Mouse (Mus musculus): ENCODE data around the gene Eva1a. TPM values are rescaled to one million over a fixed set of nuclear protein-coding genes. Genes with fewer than 3 reads are reported as not detected.

Gene Eva1a
- polyA plus RNA-seq, 1 experiment from 2014 or later, result 42.8 TPM

DNA sequence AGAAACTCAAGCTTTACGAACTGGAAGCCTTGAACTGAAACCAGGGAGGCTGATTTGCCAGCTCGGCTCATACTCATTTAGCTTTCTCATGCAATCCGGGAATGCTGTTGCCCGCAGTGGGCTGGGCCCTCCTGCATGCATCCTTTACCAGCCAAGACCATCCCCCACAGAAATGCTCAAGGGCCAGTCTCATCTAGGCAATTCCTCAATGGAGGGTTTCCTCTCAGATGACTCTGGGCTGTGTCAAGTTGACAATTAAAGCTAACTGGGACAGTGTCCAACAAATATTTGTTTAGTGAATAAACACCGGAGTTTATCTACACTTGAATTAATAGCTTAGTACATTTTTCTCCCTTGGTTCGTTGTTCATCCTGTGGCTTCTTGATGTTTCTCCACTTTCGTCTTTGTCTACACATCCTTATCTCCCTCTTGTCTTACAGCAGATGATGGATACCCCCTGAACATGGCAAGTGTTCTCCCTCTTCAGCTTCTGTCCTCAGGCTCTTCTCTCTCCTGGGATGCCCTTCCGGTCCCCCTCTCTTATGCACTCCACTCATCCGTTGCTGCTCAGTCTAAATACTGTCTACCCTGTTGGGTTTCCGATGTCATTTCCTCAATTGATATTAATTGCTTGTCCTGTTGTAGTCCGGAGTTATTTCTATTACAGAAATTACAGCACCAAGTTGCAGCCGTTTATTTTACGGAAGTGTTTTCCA, 92.2 kb downstream of the Eva1a start:
- H3K4me1 ChIP-seq, result peaks cover 10% of the 10 kb centered on the region; the same call in 1 of the 2 replicates
- H3K27ac ChIP-seq, result no peak overlapping the region
- 48% methylated on average over 13 of the region's 13 CpGs for WGBS
- H3K27me3 ChIP-seq, result no peaks in the 10 kb centered on the region
- no peak overlapping the region for H3K4me2 ChIP-seq
- no peaks in the 10 kb centered on the region for H3K36me3 ChIP-seq
- ATAC-seq (replicated peaks; ENCODE audit: low FRiP score), result peak; percentile 50; the same call in 1 of the 2 replicates
- no peaks in the 10 kb centered on the region for H3K9me3 ChIP-seq (replicated peaks)
- no peak overlapping the region for H3K9ac ChIP-seq
- H3K4me3 ChIP-seq (replicated peaks), result no peak overlapping the region

DNA sequence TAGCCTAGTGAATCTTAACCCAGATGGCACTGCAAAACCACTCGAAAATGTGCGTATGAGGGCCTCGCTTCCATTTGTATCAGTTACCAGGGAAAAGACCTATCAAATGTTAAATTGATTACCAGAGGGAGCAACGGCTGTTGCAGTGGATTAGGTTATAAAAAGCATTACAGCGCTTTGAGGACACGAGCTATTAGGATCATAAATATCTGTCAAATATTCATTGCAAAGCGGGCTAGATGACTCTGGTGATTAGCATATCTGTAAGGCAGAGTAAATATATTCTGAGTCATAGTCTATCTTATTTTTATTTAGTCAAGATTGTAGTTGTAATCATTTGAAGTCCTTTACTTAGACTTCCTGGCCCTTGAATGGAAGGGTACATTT, 92.7 kb downstream of the Eva1a start:
- no peak for ATAC-seq (replicated peaks; ENCODE audit: low FRiP score)
- H3K4me3 ChIP-seq (replicated peaks), result no peak overlapping the region
- no peak overlapping the region for H3K9ac ChIP-seq
- no peaks in the 10 kb centered on the region for H3K36me3 ChIP-seq
- H3K9me3 ChIP-seq (replicated peaks), result no peaks in the 10 kb centered on the region
- no peak overlapping the region for H3K27ac ChIP-seq
- peaks cover 10% of the 10 kb centered on the region; the same call in 1 of the 2 replicates for H3K4me1 ChIP-seq
- 42% methylated on average over 7 of the region's 7 CpGs for WGBS
- no peaks in the 10 kb centered on the region for H3K27me3 ChIP-seq
- no peak overlapping the region for H3K4me2 ChIP-seq

DNA sequence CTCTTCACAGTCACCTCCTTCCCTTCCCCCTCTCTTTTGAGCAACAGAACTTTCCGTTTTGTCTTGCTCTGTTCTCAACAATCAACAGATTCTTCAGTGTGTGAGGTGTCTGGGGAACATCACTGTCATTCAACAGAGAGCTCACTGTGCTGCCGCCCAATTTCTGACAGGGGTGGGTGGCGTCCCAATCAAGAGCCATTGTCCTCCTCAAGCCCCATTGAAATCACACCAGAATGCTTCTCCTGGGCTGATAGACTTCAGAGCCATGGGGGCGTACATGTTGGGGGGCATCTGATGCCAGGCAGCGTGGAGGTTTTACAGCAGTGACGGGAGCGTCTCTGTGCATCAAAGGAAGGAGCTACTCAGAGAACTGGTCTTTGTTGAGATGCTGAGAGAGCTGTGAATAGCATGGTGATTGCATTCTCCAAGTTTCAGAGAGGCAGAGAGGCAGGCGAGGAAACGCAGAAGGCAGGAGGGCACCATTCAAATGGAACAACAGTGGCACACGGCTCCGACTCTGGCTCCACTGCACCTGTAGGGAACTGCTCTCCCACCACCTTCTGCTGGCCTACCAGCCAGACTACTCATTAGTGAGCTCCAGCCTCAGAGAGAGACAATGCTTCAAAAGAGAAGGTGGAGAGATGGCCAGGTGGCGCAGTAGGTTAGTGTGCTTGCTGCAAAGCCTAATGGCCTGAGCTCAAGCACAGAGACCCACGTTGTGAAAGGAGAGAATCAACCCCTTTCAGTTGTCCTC, 95.3 kb downstream of the Eva1a start:
- Histone ChIP-seq H3K9me3 (replicated peaks) (no peaks in the 10 kb centered on the region), H3K36me3 (no peaks in the 10 kb centered on the region), H3K4me3 (replicated peaks) (no peak overlapping the region), H3K27ac (no peak overlapping the region), H3K4me1 (peaks cover 7% of the 10 kb centered on the region; the same call in 1 of the 2 replicates), H3K9ac (no peak overlapping the region), H3K27me3 (no peaks in the 10 kb centered on the region), H3K4me2 (no peak overlapping the region)
- no peak for ATAC-seq (replicated peaks; ENCODE audit: low FRiP score)
- WGBS, result 83% methylated on average over 13 of the region's 13 CpGs

Other genes starting within 250 kb of the Eva1a start
- gene Gcfc2, start 117.4 kb upstream of the Eva1a start, polyA plus RNA-seq (2015; fragmentation: Nextera tagmentation; extraction: Ambion mirVana), result 11.3 and 13.0 TPM in 2 replicates
- gene Mrpl19, start 75.1 kb upstream of the Eva1a start, polyA plus RNA-seq (2015; fragmentation: Nextera tagmentation; extraction: Ambion mirVana), result 56.1 and 57.8 TPM in 2 replicates